Mouse (Mus musculus): ENCODE results near the gene Psg22. TPM values are rescaled to one million over a fixed set of nuclear protein-coding genes. Genes with fewer than 3 reads are reported as not detected.
A peak's percentile ranks its signal among the peaks of the same experiment; 100 is the strongest.
"Not testable (repeated sequence)": the region's sequence is repeated elsewhere in the genome, so short reads cannot be mapped to it uniquely, and the experiment has no call there.

Psg22 gene
- polyA plus RNA-seq, 1 experiment: not detected

- H3K4me3 ChIP-seq (ENCODE audit: insufficient read depth, poor library complexity, severe bottlenecking): no peak overlapping the region
- no peak overlapping the region for H3ac ChIP-seq (ENCODE audit: control insufficient read depth, insufficient read length, low read depth)
- no peak for TF ChIP-seq CEBPB (IDR thresholded peaks at IDR 0.05; ENCODE audit: low read depth)
- no peak for TF ChIP-seq FOSL1 (IDR thresholded peaks at IDR 0.05; ENCODE audit: insufficient read depth, low read length, poor library complexity, severe bottlenecking)
- no peak for TF ChIP-seq USF1 (IDR thresholded peaks at IDR 0.05; ENCODE audit: low read depth)
- H3K79me2 ChIP-seq (ENCODE audit: control insufficient read depth, insufficient read depth): no peaks in the 10 kb centered on the region
- H3K27me3 ChIP-seq (ENCODE audit: control insufficient read depth, insufficient read depth, insufficient read length): peaks cover 7% of the 10 kb centered on the region
- no peaks in the 10 kb centered on the region for H3K79me3 ChIP-seq (ENCODE audit: low read depth)
- no peaks in the 10 kb centered on the region for H3K36me3 ChIP-seq (ENCODE audit: control insufficient read depth, insufficient read depth)
Measured at GRCm38 (mm10) chr7:18746189-18746860, 28.4 kb downstream of the Psg22 start.

GRCm38 (mm10) chr7:18747420-18747819, 29.5 kb downstream of the Psg22 start:
- H3ac ChIP-seq (ENCODE audit: control insufficient read depth, insufficient read length, low read depth); H3K36me3 ChIP-seq (ENCODE audit: control insufficient read depth, insufficient read depth); H3K79me2 ChIP-seq (ENCODE audit: control insufficient read depth, insufficient read depth); H3K27me3 ChIP-seq (ENCODE audit: control insufficient read depth, insufficient read depth, insufficient read length); H3K79me3 ChIP-seq (ENCODE audit: low read depth); H3K4me3 ChIP-seq (ENCODE audit: insufficient read depth, poor library complexity, severe bottlenecking): not testable (repeated sequence)

- Histone ChIP-seq H3ac (ENCODE audit: control insufficient read depth, insufficient read length, low read depth) (no peak overlapping the region), H3K79me2 (ENCODE audit: control insufficient read depth, insufficient read depth) (no peaks in the 10 kb centered on the region), H3K36me3 (ENCODE audit: control insufficient read depth, insufficient read depth) (no peaks in the 10 kb centered on the region), H3K79me3 (ENCODE audit: low read depth) (no peaks in the 10 kb centered on the region), H3K4me3 (ENCODE audit: insufficient read depth, poor library complexity, severe bottlenecking) (no peak overlapping the region), H3K27me3 (ENCODE audit: control insufficient read depth, insufficient read depth, insufficient read length) (peaks cover 7% of the 10 kb centered on the region)
- TF ChIP-seq CEBPB (IDR thresholded peaks at IDR 0.05; ENCODE audit: low read depth) (no peak), MAX (IDR thresholded peaks at IDR 0.05) (no peak), USF1 (IDR thresholded peaks at IDR 0.05; ENCODE audit: low read depth) (no peak), MYOD1 (IDR thresholded peaks at IDR 0.05; ENCODE audit: control insufficient read depth, insufficient read length, low read depth) (no peak), CTCF (IDR thresholded peaks at IDR 0.05; ENCODE audit: control insufficient read depth, insufficient read depth, insufficient read length) (no peak)
Measured at GRCm38 (mm10) chr7:18748994-18749895, 31.4 kb downstream of the Psg22 start.

- H3K36me3 ChIP-seq (ENCODE audit: control insufficient read depth, insufficient read depth); H3K79me2 ChIP-seq (ENCODE audit: control insufficient read depth, insufficient read depth); H3K79me3 ChIP-seq (ENCODE audit: low read depth); H3K27me3 ChIP-seq (ENCODE audit: control insufficient read depth, insufficient read depth, insufficient read length); H3ac ChIP-seq (ENCODE audit: control insufficient read depth, insufficient read length, low read depth); H3K4me3 ChIP-seq (ENCODE audit: insufficient read depth, poor library complexity, severe bottlenecking): not testable (repeated sequence)
- peak; percentile 65 for TF ChIP-seq CTCF (IDR thresholded peaks at IDR 0.05; ENCODE audit: control insufficient read depth, insufficient read depth, insufficient read length)
Measured at GRCm38 (mm10) chr7:18749896-18750477, 32.1 kb downstream of the Psg22 start.

GRCm38 (mm10) chr7:18760152-18760551, 42.3 kb downstream of the Psg22 start:
- not testable (repeated sequence) for H3K36me3 ChIP-seq (ENCODE audit: control insufficient read depth, insufficient read depth); H3K4me3 ChIP-seq (ENCODE audit: insufficient read depth, poor library complexity, severe bottlenecking); H3K79me2 ChIP-seq (ENCODE audit: control insufficient read depth, insufficient read depth); H3K27me3 ChIP-seq (ENCODE audit: control insufficient read depth, insufficient read depth, insufficient read length); H3K79me3 ChIP-seq (ENCODE audit: low read depth); H3ac ChIP-seq (ENCODE audit: control insufficient read depth, insufficient read length, low read depth)

- not testable (repeated sequence) for H3K79me3 ChIP-seq (ENCODE audit: low read depth); H3K4me3 ChIP-seq (ENCODE audit: insufficient read depth, poor library complexity, severe bottlenecking); H3K27me3 ChIP-seq (ENCODE audit: control insufficient read depth, insufficient read depth, insufficient read length); H3K79me2 ChIP-seq (ENCODE audit: control insufficient read depth, insufficient read depth); H3K36me3 ChIP-seq (ENCODE audit: control insufficient read depth, insufficient read depth); H3ac ChIP-seq (ENCODE audit: control insufficient read depth, insufficient read length, low read depth)
Measured at GRCm38 (mm10) chr7:18762885-18763284, 45.0 kb downstream of the Psg22 start.

Other genes starting within 250 kb of the Psg22 start
- not detected for gene Psg26, start 233.9 kb upstream of the Psg22 start, polyA plus RNA-seq (2012; fragmentation: generic; extraction: Trizol)
- not detected for gene Psg25, start 185.8 kb upstream of the Psg22 start, polyA plus RNA-seq (2012; fragmentation: generic; extraction: Trizol)
- not detected for gene Psg27, start 150.8 kb upstream of the Psg22 start, polyA plus RNA-seq (2012; fragmentation: generic; extraction: Trizol)
- not detected for gene Psg23, start 101.6 kb upstream of the Psg22 start, polyA plus RNA-seq (2012; fragmentation: generic; extraction: Trizol)
- gene Psg21, start 61.4 kb upstream of the Psg22 start, polyA plus RNA-seq (2012; fragmentation: generic; extraction: Trizol): not detected
- not detected for gene Psg20, start 31.9 kb upstream of the Psg22 start, polyA plus RNA-seq (2012; fragmentation: generic; extraction: Trizol)
- not detected for gene Psg19, start 80.4 kb downstream of the Psg22 start, polyA plus RNA-seq (2012; fragmentation: generic; extraction: Trizol)
- gene Psg17, start 103.5 kb downstream of the Psg22 start, polyA plus RNA-seq (2012; fragmentation: generic; extraction: Trizol): not detected
- gene Mill2, start 121.9 kb downstream of the Psg22 start, polyA plus RNA-seq (2012; fragmentation: generic; extraction: Trizol): 0.18 TPM
- 0.05 TPM for gene Pglyrp1, start 153.2 kb downstream of the Psg22 start, polyA plus RNA-seq (2012; fragmentation: generic; extraction: Trizol)
- gene Ccdc61, start 192.3 kb downstream of the Psg22 start, polyA plus RNA-seq (2012; fragmentation: generic; extraction: Trizol): 10.8 TPM
- gene Nova2, start 207.8 kb downstream of the Psg22 start, polyA plus RNA-seq (2012; fragmentation: generic; extraction: Trizol): 0.05 TPM

Data from C2C12 (cell line).